Comparison of ENCODE assay signal across 2 mouse cellular contexts in the genomic region with DNA sequence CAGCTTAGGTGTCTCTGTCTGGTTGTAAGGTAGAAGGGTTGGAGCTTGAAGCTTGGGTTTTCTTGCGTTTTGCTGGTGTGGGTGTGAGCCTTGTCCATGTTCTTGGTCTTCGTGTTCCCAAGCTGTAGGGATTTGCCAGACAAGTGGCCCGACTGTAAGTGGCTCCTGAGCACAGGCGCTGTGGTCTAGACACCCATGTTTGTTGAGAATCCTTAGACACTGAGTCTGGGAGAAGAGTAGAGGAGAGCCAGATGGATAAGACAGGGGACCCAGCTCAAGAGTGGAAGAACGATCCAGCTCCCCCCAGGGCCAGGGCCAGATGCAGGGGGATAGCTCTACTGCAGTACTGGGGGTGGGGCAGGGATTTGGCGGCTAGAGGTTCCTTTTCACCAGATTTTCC.
TF ChIP-seq lines count a peak whose summit lies in the region.

No protein-coding gene starts in this region.

TF ChIP-seq in CH12.LX, 34 proteins besides CTCF, POLR2A, EP300 and RAD21:
- TF ChIP-seq GABPA (IDR thresholded peaks at IDR 0.05; ENCODE audit: insufficient replicate concordance, low read depth, low read length) (no peak), BHLHE40 (IDR thresholded peaks at IDR 0.05; ENCODE audit: low read depth, low read length) (no peak), HCFC1 (IDR thresholded peaks at IDR 0.05; ENCODE audit: low read depth, low read length) (no peak), E2F4 (IDR thresholded peaks at IDR 0.05; ENCODE audit: insufficient replicate concordance, low read depth, low read length) (no peak), RCOR1 (conservative IDR thresholded peaks at IDR 0.05; ENCODE audit: low read depth, low read length) (no peak), MAZ (IDR thresholded peaks at IDR 0.05; ENCODE audit: low read depth, low read length) (no peak), NELFE (IDR thresholded peaks at IDR 0.05; ENCODE audit: low read depth, low read length) (no peak), IRF4 (IDR thresholded peaks at IDR 0.05; ENCODE audit: low read depth, low read length) (no peak), ZNF384 (IDR thresholded peaks at IDR 0.05; ENCODE audit: low read depth, low read length) (no peak), ZMIZ1 (IDR thresholded peaks at IDR 0.05; ENCODE audit: low read depth, low read length) (no peak), MAX (IDR thresholded peaks at IDR 0.05; ENCODE audit: low read length) (no peak), SIN3A (IDR thresholded peaks at IDR 0.05; ENCODE audit: low read length) (no peak), UBTF (IDR thresholded peaks at IDR 0.05; ENCODE audit: low read depth, low read length) (no peak)

TF ChIP-seq in myocyte, 11 proteins besides CTCF, POLR2A, EP300 and RAD21:
- no peak for TF ChIP-seq SRF (IDR thresholded peaks at IDR 0.05; ENCODE audit: control insufficient read depth, insufficient read length, low read depth)
- no peak for TF ChIP-seq MYOG (IDR thresholded peaks at IDR 0.05; ENCODE audit: control insufficient read depth in 1 of 3, insufficient read depth in 1 of 3, insufficient read length in 2 of 3, low read depth in 2 of 3)
- no peak for TF ChIP-seq MAX (IDR thresholded peaks at IDR 0.05; ENCODE audit: low read depth)
- TF ChIP-seq MYOD1 (IDR thresholded peaks at IDR 0.05; ENCODE audit: control insufficient read depth in 1 of 3, insufficient read length in 2 of 3, low read depth in 2 of 3), result no peak
- no peak for TF ChIP-seq TCF12 (IDR thresholded peaks at IDR 0.05; ENCODE audit: insufficient read depth, poor library complexity, severe bottlenecking)
- no peak for TF ChIP-seq TCF3 (IDR thresholded peaks at IDR 0.05; ENCODE audit: insufficient read length, low read depth)
- TF ChIP-seq E2F4 (IDR thresholded peaks at IDR 0.05; ENCODE audit: insufficient read depth), result no peak
- no peak for TF ChIP-seq CEBPB (IDR thresholded peaks at IDR 0.05; ENCODE audit: insufficient read depth, poor library complexity, severe bottlenecking)
- no peak for TF ChIP-seq POLR2AphosphoS2 (IDR thresholded peaks at IDR 0.05; ENCODE audit: insufficient read length, low read depth)
